Mouse (Mus musculus): ENCODE results near the gene Pros1. TPM values are rescaled to one million over a fixed set of nuclear protein-coding genes. Genes with fewer than 3 reads are reported as not detected.

The Pros1 gene
- total RNA-seq, 1 experiment from 2014 or later: 57.5 TPM

Small RNA genes lying within 50 kb of the gene (microRNA-seq; reads per million reads assigned to microRNA genes)
- gene Gm25986: 0 reads per million in 2 experiments

Other genes starting within 250 kb of the Pros1 start
- gene Nsun3, start 67.5 kb upstream of the Pros1 start, total RNA-seq (2021): 19.9 and 23.9 TPM in 2 replicates
- gene Stx19, start 39.6 kb upstream of the Pros1 start, total RNA-seq (2021): not detected in 2 replicates
- 14.2 and 16.1 TPM in 2 replicates for gene Arl13b, start 7.3 kb upstream of the Pros1 start, total RNA-seq (2021)